Mouse (Mus musculus): ENCODE measurements around the gene Gpr179. TPM values are rescaled to one million over a fixed set of nuclear protein-coding genes. Genes with fewer than 3 reads are reported as not detected.

Gpr179 gene
- 0.16 and 0.19 TPM in 2 replicates for polyA plus RNA-seq (2015; fragmentation: Nextera tagmentation; extraction: Ambion mirVana)

GRCm38 (mm10) chr11:97352027-97352684 is at the start of gene Gpr179:
Gene Gpr179 (minus strand): TSS chr11:97352077.
- Histone ChIP-seq H3K4me1 (replicated peaks; ENCODE audit: control insufficient read depth, insufficient read depth, low read length) (peaks cover 10% of the 10 kb centered on the region), H3K27me3 (replicated peaks; ENCODE audit: control insufficient read depth, insufficient read depth, low read length) (no peaks in the 10 kb centered on the region), H3K9ac (replicated peaks; ENCODE audit: low read depth, low read length) (no peak within 1 kb of the TSS), H3K4me2 (ENCODE audit: low read length) (no peak within 1 kb of the TSS), H3K4me3 (replicated peaks; ENCODE audit: low read length) (no peak within 1 kb of the TSS), H3K9me3 (ENCODE audit: control insufficient read depth, low read length) (no peaks in the 10 kb centered on the region), H3K36me3 (ENCODE audit: control insufficient read depth, insufficient read depth) (no peaks in the 10 kb centered on the region), H3K27ac (ENCODE audit: low read length) (no peak within 1 kb of the TSS)
- 46% methylated on average over 3 of the region's 3 CpGs for WGBS
- no peak for ATAC-seq

GRCm38 (mm10) chr11:97401082-97401481 is 49.2 kb upstream of the Gpr179 start:
- 7% methylated on average over 6 of the region's 6 CpGs for WGBS
- peak; percentile 34; the same call in 1 of the 2 replicates for ATAC-seq
- peaks cover 32% of the 10 kb centered on the region for H3K4me1 ChIP-seq (replicated peaks; ENCODE audit: control insufficient read depth, insufficient read depth, low read length)

GRCm38 (mm10) chr11:97399958-97400710 is 48.3 kb upstream of the Gpr179 start:
- Histone ChIP-seq H3K4me2 (ENCODE audit: low read length) (peak overlapping the region; percentile 81), H3K9ac (replicated peaks; ENCODE audit: low read depth, low read length) (peak overlapping the region; percentile 39; the same call in 1 of the 2 replicates), H3K4me3 (replicated peaks; ENCODE audit: low read length) (peak overlapping the region; percentile 44), H3K9me3 (ENCODE audit: control insufficient read depth, low read length) (no peaks in the 10 kb centered on the region), H3K36me3 (ENCODE audit: control insufficient read depth, insufficient read depth) (0 out of 2 replicates have a peak, but pooled peaks cover 6% of the 10 kb centered on the region), H3K4me1 (replicated peaks; ENCODE audit: control insufficient read depth, insufficient read depth, low read length) (peaks cover 22% of the 10 kb centered on the region), H3K27me3 (replicated peaks; ENCODE audit: control insufficient read depth, insufficient read depth, low read length) (no peaks in the 10 kb centered on the region), H3K27ac (ENCODE audit: low read length) (no peak overlapping the region)
- 3% methylated on average over 23 of the region's 23 CpGs for WGBS
- peak; percentile 68 for ATAC-seq

More at GRCm38 (mm10) chr11:97401082-97401481, 49.2 kb upstream of the Gpr179 start:
- peak overlapping the region; percentile 37; the same call in 1 of the 2 replicates for H3K9ac ChIP-seq (replicated peaks; ENCODE audit: low read depth, low read length)
- H3K4me3 ChIP-seq (replicated peaks; ENCODE audit: low read length): no peak overlapping the region
- no peak overlapping the region for H3K4me2 ChIP-seq (ENCODE audit: low read length)
- 0 out of 2 replicates have a peak, but pooled peaks cover 4% of the 10 kb centered on the region for H3K36me3 ChIP-seq (ENCODE audit: control insufficient read depth, insufficient read depth)
- H3K27ac ChIP-seq (ENCODE audit: low read length): peak overlapping the region; percentile 65
- no peaks in the 10 kb centered on the region for H3K9me3 ChIP-seq (ENCODE audit: control insufficient read depth, low read length)
- no peaks in the 10 kb centered on the region for H3K27me3 ChIP-seq (replicated peaks; ENCODE audit: control insufficient read depth, insufficient read depth, low read length)

GRCm38 (mm10) chr11:97398506-97398905 is 46.6 kb upstream of the Gpr179 start:
- no peak overlapping the region for H3K27ac ChIP-seq (ENCODE audit: low read length)
- no peak for ATAC-seq
- H3K9ac ChIP-seq (replicated peaks; ENCODE audit: low read depth, low read length): no peak overlapping the region
- H3K4me2 ChIP-seq (ENCODE audit: low read length): no peak overlapping the region
- H3K4me3 ChIP-seq (replicated peaks; ENCODE audit: low read length): no peak overlapping the region
- no peaks in the 10 kb centered on the region for H3K27me3 ChIP-seq (replicated peaks; ENCODE audit: control insufficient read depth, insufficient read depth, low read length)
- H3K9me3 ChIP-seq (ENCODE audit: control insufficient read depth, low read length): no peaks in the 10 kb centered on the region
- H3K4me1 ChIP-seq (replicated peaks; ENCODE audit: control insufficient read depth, insufficient read depth, low read length): peaks cover 17% of the 10 kb centered on the region
- peaks cover 10% of the 10 kb centered on the region; the same call in 1 of the 2 replicates for H3K36me3 ChIP-seq (ENCODE audit: control insufficient read depth, insufficient read depth)
- WGBS: 76% methylated on average over 2 of the region's 2 CpGs

DNA sequence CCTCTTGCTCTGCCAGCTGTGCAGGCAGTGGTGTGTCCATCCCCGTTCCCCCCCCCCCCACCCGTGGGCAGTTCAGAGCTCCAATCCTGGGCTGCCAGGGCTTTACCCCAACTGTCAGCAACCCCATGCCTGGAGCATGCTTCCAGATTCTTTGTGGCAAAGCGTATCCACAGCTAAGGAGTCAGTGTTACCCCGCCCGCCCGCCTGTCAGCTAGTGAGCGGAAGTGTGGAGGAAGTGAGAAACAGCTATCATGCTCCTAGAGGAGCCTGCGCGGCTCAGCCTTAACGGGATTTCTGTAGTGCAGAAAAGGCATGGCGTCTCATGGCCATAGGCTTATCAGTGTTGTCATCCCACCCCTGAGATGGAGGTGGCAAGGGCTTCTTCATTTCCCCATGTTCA is 42.3 kb upstream of the Gpr179 start:
- WGBS: 82% methylated on average over 11 of the region's 11 CpGs
- Histone ChIP-seq H3K4me2 (ENCODE audit: low read length) (no peak overlapping the region), H3K4me1 (replicated peaks; ENCODE audit: control insufficient read depth, insufficient read depth, low read length) (peaks cover 3% of the 10 kb centered on the region; the same call in 1 of the 2 replicates), H3K27me3 (replicated peaks; ENCODE audit: control insufficient read depth, insufficient read depth, low read length) (no peaks in the 10 kb centered on the region), H3K9me3 (ENCODE audit: control insufficient read depth, low read length) (no peaks in the 10 kb centered on the region), H3K4me3 (replicated peaks; ENCODE audit: low read length) (no peak overlapping the region), H3K9ac (replicated peaks; ENCODE audit: low read depth, low read length) (no peak overlapping the region), H3K27ac (ENCODE audit: low read length) (no peak overlapping the region), H3K36me3 (ENCODE audit: control insufficient read depth, insufficient read depth) (peaks cover 28% of the 10 kb centered on the region)
- no peak for ATAC-seq

- no peak for ATAC-seq
- Histone ChIP-seq H3K27me3 (replicated peaks; ENCODE audit: control insufficient read depth, insufficient read depth, low read length) (no peaks in the 10 kb centered on the region), H3K9me3 (ENCODE audit: control insufficient read depth, low read length) (no peaks in the 10 kb centered on the region), H3K4me2 (ENCODE audit: low read length) (no peak overlapping the region), H3K9ac (replicated peaks; ENCODE audit: low read depth, low read length) (no peak overlapping the region), H3K4me1 (replicated peaks; ENCODE audit: control insufficient read depth, insufficient read depth, low read length) (peaks cover 3% of the 10 kb centered on the region; the same call in 1 of the 2 replicates), H3K4me3 (replicated peaks; ENCODE audit: low read length) (no peak overlapping the region), H3K27ac (ENCODE audit: low read length) (no peak overlapping the region), H3K36me3 (ENCODE audit: control insufficient read depth, insufficient read depth) (peaks cover 28% of the 10 kb centered on the region)
- 80% methylated on average over 11 of the region's 11 CpGs for WGBS
Observed at GRCm38 (mm10) chr11:97393658-97394057, 41.8 kb upstream of the Gpr179 start.

DNA sequence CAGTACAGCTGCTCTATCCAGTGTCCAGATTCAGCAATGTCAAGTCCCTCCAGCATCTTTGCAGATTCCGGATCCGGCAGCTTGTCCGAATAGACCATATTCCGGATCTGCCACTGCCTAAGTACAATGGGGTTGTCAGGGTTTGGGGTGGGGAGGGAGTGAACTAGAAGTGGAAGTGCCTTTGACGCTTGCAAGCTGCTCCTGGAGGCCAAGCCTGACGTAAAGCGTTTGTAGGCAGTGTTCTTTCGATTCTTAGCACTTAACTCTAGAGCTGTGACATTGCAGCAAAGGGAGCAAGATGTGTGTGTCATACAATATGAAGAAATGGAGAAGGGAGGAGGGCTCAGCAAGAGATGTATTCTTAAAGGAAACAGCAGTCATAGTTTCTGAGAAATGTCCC is 37.2 kb upstream of the Gpr179 start:
- H3K9me3 ChIP-seq (ENCODE audit: control insufficient read depth, low read length): no peaks in the 10 kb centered on the region
- H3K27me3 ChIP-seq (replicated peaks; ENCODE audit: control insufficient read depth, insufficient read depth, low read length): no peaks in the 10 kb centered on the region
- H3K27ac ChIP-seq (ENCODE audit: low read length): no peak overlapping the region
- 90% methylated on average over 8 of the region's 8 CpGs for WGBS
- H3K4me2 ChIP-seq (ENCODE audit: low read length): no peak overlapping the region
- peaks cover 25% of the 10 kb centered on the region for H3K36me3 ChIP-seq (ENCODE audit: control insufficient read depth, insufficient read depth)
- ATAC-seq: no peak
- H3K4me1 ChIP-seq (replicated peaks; ENCODE audit: control insufficient read depth, insufficient read depth, low read length): peaks cover 3% of the 10 kb centered on the region; the same call in 1 of the 2 replicates
- no peak overlapping the region for H3K9ac ChIP-seq (replicated peaks; ENCODE audit: low read depth, low read length)
- H3K4me3 ChIP-seq (replicated peaks; ENCODE audit: low read length): no peak overlapping the region

DNA sequence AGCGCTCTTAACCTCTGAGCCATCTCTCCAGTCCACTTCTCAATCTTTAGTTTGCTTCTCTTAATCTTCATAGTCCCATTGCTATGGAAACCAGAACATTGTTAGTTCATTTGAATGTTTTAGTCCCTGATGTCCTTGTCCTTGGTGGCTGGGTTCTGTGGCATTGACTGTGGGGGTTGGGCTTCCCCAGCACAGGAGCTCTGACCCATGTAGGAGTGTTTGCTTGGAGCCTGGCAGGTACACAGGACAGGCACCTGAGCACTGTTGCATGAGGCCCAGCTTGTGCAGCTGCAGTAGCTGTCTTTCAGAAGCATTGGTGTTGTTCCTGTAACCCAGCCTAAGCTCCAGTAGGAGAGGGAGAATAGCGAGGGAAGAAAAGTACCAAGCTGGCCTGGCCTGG is 35.9 kb upstream of the Gpr179 start:
- Histone ChIP-seq H3K4me2 (ENCODE audit: low read length) (no peak overlapping the region), H3K9me3 (ENCODE audit: control insufficient read depth, low read length) (no peaks in the 10 kb centered on the region), H3K4me3 (replicated peaks; ENCODE audit: low read length) (no peak overlapping the region), H3K4me1 (replicated peaks; ENCODE audit: control insufficient read depth, insufficient read depth, low read length) (peaks cover 6% of the 10 kb centered on the region; the same call in 1 of the 2 replicates), H3K27ac (ENCODE audit: low read length) (no peak overlapping the region), H3K36me3 (ENCODE audit: control insufficient read depth, insufficient read depth) (peaks cover 24% of the 10 kb centered on the region), H3K27me3 (replicated peaks; ENCODE audit: control insufficient read depth, insufficient read depth, low read length) (no peaks in the 10 kb centered on the region), H3K9ac (replicated peaks; ENCODE audit: low read depth, low read length) (no peak overlapping the region)
- WGBS: 92% methylated on average over 2 of the region's 2 CpGs
- no peak for ATAC-seq

GRCm38 (mm10) chr11:97383764-97384163 is 31.9 kb upstream of the Gpr179 start:
- 0 out of 2 replicates have a peak, but pooled peaks have one; percentile 45 for ATAC-seq
- WGBS: 53% methylated on average over 2 of the region's 2 CpGs
- peaks cover 16% of the 10 kb centered on the region for H3K36me3 ChIP-seq (ENCODE audit: control insufficient read depth, insufficient read depth)
- no peaks in the 10 kb centered on the region for H3K9me3 ChIP-seq (ENCODE audit: control insufficient read depth, low read length)
- no peak overlapping the region for H3K4me3 ChIP-seq (replicated peaks; ENCODE audit: low read length)
- peaks cover 3% of the 10 kb centered on the region; the same call in 1 of the 2 replicates for H3K4me1 ChIP-seq (replicated peaks; ENCODE audit: control insufficient read depth, insufficient read depth, low read length)
- H3K4me2 ChIP-seq (ENCODE audit: low read length): no peak overlapping the region
- no peak overlapping the region for H3K9ac ChIP-seq (replicated peaks; ENCODE audit: low read depth, low read length)
- no peaks in the 10 kb centered on the region for H3K27me3 ChIP-seq (replicated peaks; ENCODE audit: control insufficient read depth, insufficient read depth, low read length)
- H3K27ac ChIP-seq (ENCODE audit: low read length): no peak overlapping the region
